Mouse (Mus musculus) MEL (cell line): ENCODE data around the gene Flt3l.

ENCODE experiments used
- CTCF ChIP-seq, 3 experiments: IDR thresholded peaks in 2 of 3; conservative IDR thresholded peaks in 1 of 3; 2 replicates each; pipeline ENCODE4 v1.5.1; 2011 to 2012; ENCODE audit warnings: low read length in 3 of 3, low read depth in 2 of 3, mild to moderate bottlenecking in 2 of 3, improper control_type of control experiment in 1 of 3, inconsistent platforms in 1 of 3, mixed read lengths in 1 of 3, moderate library complexity in 1 of 3; ENCODE audit not compliant: control insufficient read depth in 1 of 3, insufficient read depth in 1 of 3, poor library complexity in 1 of 3, severe bottlenecking in 1 of 3
- HCFC1 ChIP-seq: IDR thresholded peaks from 2 replicates; pipeline ENCODE4 v1.6.1; 2012; ENCODE audit warnings: low read depth, mild to moderate bottlenecking, inconsistent platforms, low read length, improper control_type of control experiment, moderate library complexity
- POLR2A ChIP-seq, 2 experiments: IDR thresholded peaks; 2 replicates each; pipeline ENCODE4 v1.6.1; 2011 to 2012; ENCODE audit warnings: low read length in 2 of 2, mild to moderate bottlenecking in 2 of 2, control low read depth in 1 of 2, improper control_type of control experiment in 1 of 2, low read depth in 1 of 2, moderate library complexity in 1 of 2; ENCODE audit not compliant: control insufficient read depth in 1 of 2, insufficient read depth in 1 of 2, poor library complexity in 1 of 2

DNA sequence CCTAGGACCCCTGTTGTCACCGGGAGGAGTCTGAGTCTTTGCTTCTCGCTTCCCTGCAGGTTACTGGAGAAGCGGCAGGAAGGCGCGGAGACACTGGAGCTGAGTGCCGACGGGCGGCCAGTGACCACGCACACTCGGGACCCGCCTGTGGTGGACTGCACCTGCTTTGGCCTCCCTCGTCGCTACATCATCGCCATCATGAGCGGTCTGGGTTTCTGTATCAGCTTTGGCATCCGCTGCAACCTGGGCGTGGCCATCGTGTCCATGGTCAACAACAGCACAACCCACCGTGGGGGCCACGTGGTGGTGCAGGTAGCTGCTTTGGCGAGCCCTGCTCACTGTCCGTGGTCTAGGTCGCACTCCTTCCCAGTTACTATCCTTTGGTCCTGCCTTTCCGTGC, 32.4 kb upstream of the Flt3l start:
- TF ChIP-seq POLR2A (IDR thresholded peaks at IDR 0.05; ENCODE audit: control insufficient read depth in 1 of 2, insufficient read depth in 1 of 2, low read depth in 1 of 2, low read length in 2 of 2, poor library complexity in 1 of 2) (no peak), HCFC1 (no peak), CTCF (IDR thresholded peaks at IDR 0.05 in 2 of 3, conservative IDR thresholded peaks at IDR 0.05 in 1 of 3; ENCODE audit: control insufficient read depth in 1 of 3, insufficient read depth in 1 of 3, low read depth in 2 of 3, low read length in 3 of 3, poor library complexity in 1 of 3, severe bottlenecking in 1 of 3) (no peak)
